8 mouse cellular contexts compared by ENCODE assay signal in genomic region chr9:96363581-96364140, GRCm38 (mm10). TPM values are rescaled to one million over a fixed set of nuclear protein-coding genes. Genes with fewer than 3 reads are reported as not detected.
DNase-seq lines count a peak whose midpoint lies in the region; ATAC-seq and TF ChIP-seq lines count a peak whose summit lies in the region.

No protein-coding gene starts in this region.

- H3K9me3 ChIP-seq in embryonic facial prominence, embryonic 15.5 days (replicated peaks): no peaks in the 10 kb centered on the region
- no peaks in the 10 kb centered on the region for H3K9me3 ChIP-seq in limb, embryonic 13.5 days
- H3K9me3 ChIP-seq in midbrain, embryonic 14.5 days (ENCODE audit: control insufficient read depth, low read length): no peaks in the 10 kb centered on the region

- under 1% methylated on average over 64 of the region's 64 CpGs for WGBS in bone marrow, adult 2 months
- WGBS in embryonic facial prominence, embryonic 15.5 days: under 1% methylated on average over 64 of the region's 64 CpGs
- under 1% methylated on average over 62 of the region's 64 CpGs for WGBS in limb, embryonic 13.5 days
- 0% methylated on average over 64 of the region's 64 CpGs for WGBS in midbrain, embryonic 14.5 days
- under 1% methylated on average over 61 of the region's 64 CpGs for WGBS in spleen, adult 2 months

- DNase-seq in 416B (ENCODE audit: low read depth): peak; percentile 54
- peak; percentile 65 to 70 for DNase-seq in heart, adult 9 months (ENCODE audit: low spot score in 2 of 2)
- peak; percentile 66 for DNase-seq in kidney, adult 9 months
- peak; percentile 77 for DNase-seq in midbrain, embryonic 14.5 days
- peak in 1 of 2 experiments; percentile 66 for DNase-seq in spleen, adult 2 months (ENCODE audit: low read depth in 1 of 2, low spot score in 2 of 2)

- peaks cover 1% of the 10 kb centered on the region; the same call in 1 of the 2 replicates for H3K4me1 ChIP-seq in bone marrow, adult 2 months (ENCODE audit: control insufficient read depth, insufficient read depth, low read length)
- peaks cover 17% of the 10 kb centered on the region for H3K4me1 ChIP-seq in embryonic facial prominence, embryonic 15.5 days
- H3K4me1 ChIP-seq in limb, embryonic 13.5 days: peaks cover 26% of the 10 kb centered on the region
- peaks cover 20% of the 10 kb centered on the region for H3K4me1 ChIP-seq in midbrain, embryonic 14.5 days (ENCODE audit: control insufficient read depth, insufficient read depth, low read length)
- peaks cover 7% of the 10 kb centered on the region for H3K4me1 ChIP-seq in spleen, adult 2 months (ENCODE audit: control insufficient read depth, insufficient read depth, insufficient read length)

- H3K4me3 ChIP-seq in bone marrow, adult 2 months (replicated peaks; ENCODE audit: control insufficient read depth, low read depth, low read length): peak overlapping the region; percentile 98
- H3K4me3 ChIP-seq in embryonic facial prominence, embryonic 15.5 days (replicated peaks): peak overlapping the region; percentile 60
- H3K4me3 ChIP-seq in limb, embryonic 13.5 days: peak overlapping the region; percentile 86
- peak overlapping the region; percentile 85 for H3K4me3 ChIP-seq in midbrain, embryonic 14.5 days (replicated peaks; ENCODE audit: low read depth, low read length)
- peak overlapping the region; percentile 63 for H3K4me3 ChIP-seq in spleen, adult 2 months (ENCODE audit: extremely low read depth, insufficient read depth, insufficient read length)

- TF ChIP-seq POLR2A in bone marrow, adult 2 months (IDR thresholded peaks at IDR 0.05; ENCODE audit: borderline replicate concordance, control insufficient read depth, low read depth, low read length): no peak
- no peak for TF ChIP-seq POLR2A in spleen, adult 2 months (IDR thresholded peaks at IDR 0.05; ENCODE audit: low read depth, low read length)

- H3K4me2 ChIP-seq in embryonic facial prominence, embryonic 15.5 days (replicated peaks): peak overlapping the region; percentile 88
- peak overlapping the region; percentile 72 for H3K4me2 ChIP-seq in limb, embryonic 13.5 days (replicated peaks)
- H3K4me2 ChIP-seq in midbrain, embryonic 14.5 days (ENCODE audit: low read length): peak overlapping the region; percentile 65

- no peaks in the 10 kb centered on the region for H3K27me3 ChIP-seq in embryonic facial prominence, embryonic 15.5 days
- H3K27me3 ChIP-seq in limb, embryonic 13.5 days: no peaks in the 10 kb centered on the region
- no peaks in the 10 kb centered on the region for H3K27me3 ChIP-seq in midbrain, embryonic 14.5 days (ENCODE audit: control insufficient read depth, insufficient read depth, low read length)
- no peaks in the 10 kb centered on the region for H3K27me3 ChIP-seq in spleen, adult 2 months (ENCODE audit: control insufficient read depth, insufficient read depth, low read length)

- H3K36me3 ChIP-seq in embryonic facial prominence, embryonic 15.5 days: no peaks in the 10 kb centered on the region
- peaks cover 2% of the 10 kb centered on the region; the same call in 1 of the 2 replicates for H3K36me3 ChIP-seq in limb, embryonic 13.5 days
- H3K36me3 ChIP-seq in midbrain, embryonic 14.5 days (ENCODE audit: control insufficient read depth, insufficient read depth, low read length): 0 out of 2 replicates have a peak, but pooled peaks cover 3% of the 10 kb centered on the region
- no peaks in the 10 kb centered on the region for H3K36me3 ChIP-seq in spleen, adult 2 months (ENCODE audit: control insufficient read depth, insufficient read depth, low read length)

- H3K27ac ChIP-seq in bone marrow, adult 2 months (ENCODE audit: control insufficient read depth, insufficient read depth, low read depth, low read length, poor library complexity): peak overlapping the region; percentile 97
- H3K27ac ChIP-seq in embryonic facial prominence, embryonic 15.5 days (replicated peaks): peak overlapping the region; percentile 91
- peak overlapping the region; percentile 93 for H3K27ac ChIP-seq in limb, embryonic 13.5 days
- H3K27ac ChIP-seq in midbrain, embryonic 14.5 days (replicated peaks; ENCODE audit: low read depth, low read length): peak overlapping the region; percentile 90
- peak overlapping the region; percentile 72 for H3K27ac ChIP-seq in spleen, adult 2 months (ENCODE audit: insufficient read depth, low read length)

- no peak for TF ChIP-seq CTCF in bone marrow, adult 2 months (IDR thresholded peaks at IDR 0.05; ENCODE audit: control insufficient read depth, insufficient read depth, low read length)
- no peak for TF ChIP-seq CTCF in spleen, adult 2 months (IDR thresholded peaks at IDR 0.05; ENCODE audit: extremely low read depth, insufficient read depth, insufficient read length, insufficient replicate concordance)

- peak overlapping the region; percentile 69 for H3K9ac ChIP-seq in embryonic facial prominence, embryonic 15.5 days
- peak overlapping the region; percentile 89 for H3K9ac ChIP-seq in limb, embryonic 13.5 days
- peak overlapping the region; percentile 88 for H3K9ac ChIP-seq in midbrain, embryonic 14.5 days (replicated peaks; ENCODE audit: low read length)

- ATAC-seq in embryonic facial prominence, embryonic 15.5 days (ENCODE audit: insufficient number of reproducible peaks, low FRiP score, low TSS enrichment, low read depth): peak; percentile 68
- ATAC-seq in limb, embryonic 13.5 days (ENCODE audit: low FRiP score, low read depth): peak; percentile 67
- ATAC-seq in midbrain, embryonic 14.5 days (ENCODE audit: low FRiP score, low TSS enrichment): peak; percentile 68

RNA-seq across cellular contexts. Expression of gene Atp1b3, which starts 0.6 kb away (rescaled TPM):
- polyA plus RNA-seq in bone marrow, adult 2 months (2011; ENCODE audit: insufficient read depth, insufficient read length, low replicate concordance, missing spikeins): 43.9 and 72.2 TPM in 2 replicates
- polyA plus RNA-seq in embryonic facial prominence, embryonic 15.5 days (2015; fragmentation: Nextera tagmentation; extraction: Ambion mirVana): 163 and 171 TPM in 2 replicates
- 126 and 131 TPM in 2 replicates for polyA plus RNA-seq in limb, embryonic 13.5 days (2015; fragmentation: Nextera tagmentation; extraction: Ambion mirVana)
- polyA plus RNA-seq in midbrain, embryonic 14.5 days (2014; fragmentation: Nextera tagmentation; extraction: Ambion mirVana): 142 and 183 TPM in 2 replicates
- 68.2 and 118 TPM in 2 replicates for polyA plus RNA-seq in spleen, adult 2 months (2012; rRNA removed)
